Mouse (Mus musculus): Measurements from ENCODE around the gene Slc25a40. TPM values are rescaled to one million over a fixed set of nuclear protein-coding genes. Genes with fewer than 3 reads are reported as not detected.
A peak's percentile ranks its signal among the peaks of the same experiment; 100 is the strongest.

Gene Slc25a40
- polyA plus RNA-seq (2012), result 0.05 and 0.13 TPM in 2 replicates

DNA sequence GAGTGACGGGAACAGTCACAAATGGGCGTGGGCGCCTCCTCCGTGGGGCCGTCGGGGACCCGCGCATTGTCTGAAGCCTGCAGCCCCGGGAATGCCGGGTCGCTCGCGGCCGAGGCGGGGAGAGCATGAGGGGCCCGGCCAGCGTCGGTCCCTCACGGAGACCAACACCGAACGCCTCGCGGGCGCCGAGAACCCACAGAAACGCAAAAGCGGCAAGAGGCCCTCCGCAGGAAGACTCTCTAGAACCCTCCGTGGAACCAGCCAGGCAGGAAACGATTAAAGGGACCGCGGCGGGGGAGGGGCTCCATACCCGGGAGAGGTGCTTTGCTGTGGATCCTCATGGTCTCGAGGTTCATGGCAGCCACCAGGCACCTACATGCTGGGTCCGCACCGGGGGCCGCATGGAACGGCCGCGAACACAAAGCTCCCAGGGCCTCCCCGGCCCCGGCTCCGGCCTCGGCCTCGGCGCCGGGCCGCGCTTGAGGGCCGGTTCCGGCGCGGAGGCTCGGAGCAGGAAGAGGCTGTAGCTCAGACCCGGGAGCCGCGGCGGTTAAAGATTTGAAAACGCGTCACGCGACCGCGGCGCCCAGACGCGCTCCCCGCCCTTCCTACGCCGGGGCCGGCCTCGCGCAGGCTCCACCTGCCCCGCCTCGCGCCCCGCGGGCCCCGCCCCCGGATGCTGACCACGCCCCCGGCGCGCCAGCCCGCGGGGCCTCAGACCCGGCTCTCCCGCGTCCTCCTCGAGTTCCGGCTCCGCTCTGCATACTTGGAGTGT, at the start of gene Slc25a40, which contains the start of gene Dbf4:
Gene Slc25a40, plus strand, starts transcription at position 694 of the 775 bp plus-strand sequence.
Gene Dbf4, minus strand, starts transcription at position 560 of the 775 bp plus-strand sequence.
- TF ChIP-seq GATA1 (IDR thresholded peaks at IDR 0.05; ENCODE audit: low read length) (no peak), TAL1 (IDR thresholded peaks at IDR 0.05; ENCODE audit: low read length) (no peak)
- H3K4me3 ChIP-seq (replicated peaks), result peak within 1 kb of the TSS; percentile 100
- H3K36me3 ChIP-seq (ENCODE audit: control insufficient read depth), result peaks cover 46% of the 10 kb centered on the region

DNA sequence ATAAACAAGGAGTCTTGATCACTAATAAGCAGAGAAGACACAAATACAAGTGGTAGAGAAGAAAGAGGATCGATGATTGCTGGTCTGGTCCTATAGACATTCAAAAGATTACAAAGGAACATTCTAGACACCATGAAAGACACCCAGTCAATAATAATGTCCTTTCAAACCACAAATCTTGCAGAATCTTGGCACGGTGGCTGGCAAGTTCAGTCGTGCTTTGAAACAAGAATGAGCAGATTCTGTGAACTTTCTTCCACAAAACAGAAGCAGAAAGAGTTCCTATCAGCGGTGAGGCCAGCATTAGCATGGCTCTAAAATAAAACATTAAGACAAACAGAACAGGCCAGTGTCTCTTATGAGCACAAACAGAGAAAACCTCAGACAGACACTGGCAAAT, 49.2 kb upstream of the Slc25a40 start:
- Histone ChIP-seq H3K27me3 (ENCODE audit: control insufficient read depth) (peaks cover 8% of the 10 kb centered on the region), H3K9me3 (ENCODE audit: control insufficient read depth, low read length) (no peaks in the 10 kb centered on the region), H3K4me3 (replicated peaks) (no peak overlapping the region), H3K36me3 (ENCODE audit: control insufficient read depth) (no peaks in the 10 kb centered on the region), H3K4me1 (ENCODE audit: control insufficient read depth) (no peaks in the 10 kb centered on the region; the same call in 1 of the 2 replicates)
- no peak for TF ChIP-seq GATA1 (IDR thresholded peaks at IDR 0.05; ENCODE audit: low read length)
- TF ChIP-seq TAL1 (IDR thresholded peaks at IDR 0.05; ENCODE audit: low read length), result no peak

More for the DNA sequence above, at the start of gene Slc25a40, which contains the start of gene Dbf4:
- no peaks in the 10 kb centered on the region for H3K9me3 ChIP-seq (ENCODE audit: control insufficient read depth, low read length)
- H3K27me3 ChIP-seq (ENCODE audit: control insufficient read depth), result no peaks in the 10 kb centered on the region
- H3K4me1 ChIP-seq (ENCODE audit: control insufficient read depth), result peaks cover 52% of the 10 kb centered on the region

DNA sequence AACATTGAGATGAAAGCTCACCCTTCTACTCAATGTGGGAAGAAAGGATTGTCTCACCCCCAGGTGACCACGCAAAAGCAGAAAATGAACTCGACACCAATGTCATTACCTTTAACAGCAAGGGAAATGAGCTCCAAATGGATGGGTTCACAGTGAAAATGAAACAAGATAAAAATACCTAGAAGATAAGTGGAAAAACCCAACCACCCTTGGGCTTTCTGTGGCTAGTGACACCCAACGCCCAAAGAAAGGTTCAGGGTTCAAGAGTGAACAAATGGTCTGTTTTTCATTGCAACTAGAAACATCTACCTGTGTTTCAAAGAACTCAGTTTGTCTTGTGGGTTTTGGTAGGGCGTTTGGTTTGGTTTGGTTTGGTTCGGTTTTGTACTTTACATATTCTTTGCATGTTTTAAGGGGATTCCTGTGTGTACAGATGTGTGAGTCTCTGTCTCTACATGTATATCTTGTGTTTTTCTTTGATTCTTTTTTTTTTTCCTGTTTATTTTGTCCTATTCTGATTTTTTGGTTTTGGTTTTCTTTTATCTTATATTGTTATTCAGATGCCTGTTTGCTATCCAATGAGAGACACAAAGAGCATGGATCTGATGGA, 48.2 kb upstream of the Slc25a40 start:
- H3K36me3 ChIP-seq (ENCODE audit: control insufficient read depth), result no peaks in the 10 kb centered on the region
- H3K4me1 ChIP-seq (ENCODE audit: control insufficient read depth), result no peaks in the 10 kb centered on the region
- no peak for TF ChIP-seq TAL1 (IDR thresholded peaks at IDR 0.05; ENCODE audit: low read length)
- no peak for TF ChIP-seq GATA1 (IDR thresholded peaks at IDR 0.05; ENCODE audit: low read length)
- H3K27me3 ChIP-seq (ENCODE audit: control insufficient read depth), result no peaks in the 10 kb centered on the region
- no peak overlapping the region for H3K4me3 ChIP-seq (replicated peaks)
- H3K9me3 ChIP-seq (ENCODE audit: control insufficient read depth, low read length), result no peaks in the 10 kb centered on the region

- H3K4me3 ChIP-seq (replicated peaks), result no peak overlapping the region
Observed at GRCm38 (mm10) chr5:8393891-8394583, 28.6 kb upstream of the Slc25a40 start.

GRCm38 (mm10) chr5:8397587-8398249, 24.9 kb upstream of the Slc25a40 start:
- Histone ChIP-seq H3K4me3 (replicated peaks) (no peak overlapping the region), H3K27me3 (ENCODE audit: control insufficient read depth) (no peaks in the 10 kb centered on the region), H3K36me3 (ENCODE audit: control insufficient read depth) (peaks cover 80% of the 10 kb centered on the region), H3K9me3 (ENCODE audit: control insufficient read depth, low read length) (no peaks in the 10 kb centered on the region), H3K4me1 (ENCODE audit: control insufficient read depth) (no peaks in the 10 kb centered on the region)
- TF ChIP-seq GATA1 (IDR thresholded peaks at IDR 0.05; ENCODE audit: low read length), result no peak
- TF ChIP-seq TAL1 (IDR thresholded peaks at IDR 0.05; ENCODE audit: low read length), result no peak

More at GRCm38 (mm10) chr5:8393891-8394583, 28.6 kb upstream of the Slc25a40 start:
- no peaks in the 10 kb centered on the region for H3K27me3 ChIP-seq (ENCODE audit: control insufficient read depth)
- no peaks in the 10 kb centered on the region for H3K4me1 ChIP-seq (ENCODE audit: control insufficient read depth)
- H3K9me3 ChIP-seq (ENCODE audit: control insufficient read depth, low read length), result no peaks in the 10 kb centered on the region
- H3K36me3 ChIP-seq (ENCODE audit: control insufficient read depth), result peaks cover 47% of the 10 kb centered on the region
- TF ChIP-seq GATA1 (IDR thresholded peaks at IDR 0.05; ENCODE audit: low read length) (no peak), TAL1 (IDR thresholded peaks at IDR 0.05; ENCODE audit: low read length) (no peak)

- Histone ChIP-seq H3K36me3 (ENCODE audit: control insufficient read depth) (peaks cover 97% of the 10 kb centered on the region), H3K9me3 (ENCODE audit: control insufficient read depth, low read length) (no peaks in the 10 kb centered on the region), H3K4me1 (ENCODE audit: control insufficient read depth) (no peaks in the 10 kb centered on the region), H3K27me3 (ENCODE audit: control insufficient read depth) (no peaks in the 10 kb centered on the region), H3K4me3 (replicated peaks) (no peak overlapping the region)
- TF ChIP-seq GATA1 (IDR thresholded peaks at IDR 0.05; ENCODE audit: low read length), result no peak
- no peak for TF ChIP-seq TAL1 (IDR thresholded peaks at IDR 0.05; ENCODE audit: low read length)
Observed at GRCm38 (mm10) chr5:8408746-8409145, 13.9 kb upstream of the Slc25a40 start.

DNA sequence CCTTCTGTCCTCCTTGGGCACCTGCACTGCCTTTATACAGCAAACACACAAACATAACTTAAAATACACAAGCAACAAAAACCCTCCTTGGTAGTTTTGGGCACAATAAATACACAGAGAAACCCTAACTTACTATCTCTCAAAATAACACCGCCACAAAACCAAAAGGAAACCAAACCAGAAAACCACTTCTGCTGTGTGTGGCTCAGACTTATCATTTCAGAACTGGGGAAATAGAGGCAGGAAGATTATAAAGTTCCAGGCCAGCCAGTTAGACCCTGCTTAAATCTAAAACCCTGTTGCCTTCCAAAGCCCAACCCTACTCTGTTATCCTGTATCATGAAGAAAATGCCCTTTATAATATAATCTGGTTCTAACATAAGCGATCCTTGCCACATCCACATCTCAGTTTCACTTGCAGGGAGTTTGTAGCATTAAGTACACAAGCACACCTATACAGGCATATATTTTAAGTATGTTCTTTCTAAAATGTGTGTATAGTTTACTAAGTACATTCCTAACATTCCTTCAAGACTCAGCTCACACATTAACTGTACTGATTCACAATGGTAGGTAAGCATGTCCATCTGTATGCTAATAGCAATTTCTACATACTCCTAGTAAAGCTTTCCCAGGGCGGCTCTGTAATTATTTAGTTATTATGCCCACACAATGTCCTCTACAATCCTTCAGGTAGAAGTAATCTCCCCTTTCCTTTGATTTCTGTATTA, 5.8 kb upstream of the Slc25a40 start:
- no peaks in the 10 kb centered on the region for H3K9me3 ChIP-seq (ENCODE audit: control insufficient read depth, low read length)
- TF ChIP-seq TAL1 (IDR thresholded peaks at IDR 0.05; ENCODE audit: low read length), result no peak
- no peak for TF ChIP-seq GATA1 (IDR thresholded peaks at IDR 0.05; ENCODE audit: low read length)
- H3K4me3 ChIP-seq (replicated peaks), result no peak overlapping the region
- peaks cover 92% of the 10 kb centered on the region for H3K36me3 ChIP-seq (ENCODE audit: control insufficient read depth)
- no peaks in the 10 kb centered on the region for H3K27me3 ChIP-seq (ENCODE audit: control insufficient read depth)
- peaks cover 25% of the 10 kb centered on the region for H3K4me1 ChIP-seq (ENCODE audit: control insufficient read depth)

- Histone ChIP-seq H3K36me3 (ENCODE audit: control insufficient read depth) (peaks cover 86% of the 10 kb centered on the region), H3K9me3 (ENCODE audit: control insufficient read depth, low read length) (no peaks in the 10 kb centered on the region), H3K4me1 (ENCODE audit: control insufficient read depth) (peaks cover 25% of the 10 kb centered on the region), H3K4me3 (replicated peaks) (no peak overlapping the region), H3K27me3 (ENCODE audit: control insufficient read depth) (no peaks in the 10 kb centered on the region)
- TF ChIP-seq GATA1 (IDR thresholded peaks at IDR 0.05; ENCODE audit: low read length), result no peak
- TF ChIP-seq TAL1 (IDR thresholded peaks at IDR 0.05; ENCODE audit: low read length), result no peak
Observed at GRCm38 (mm10) chr5:8417443-8417842, 5.2 kb upstream of the Slc25a40 start.
